Mouse (Mus musculus) mouse trophoblast stem cell (cell line): ENCODE measurements around the gene Dnph1.

Experiments
- in situ Hi-C, 2 experiments: fragments of 300-500 bp; cut with MseI, MboI; formaldehyde crosslinking; loops; 2 replicates in 1 of 2; 3 replicates in 1 of 2; pipeline ENCODE4 v1.15.1; 2025

Dnph1 gene

DNA sequence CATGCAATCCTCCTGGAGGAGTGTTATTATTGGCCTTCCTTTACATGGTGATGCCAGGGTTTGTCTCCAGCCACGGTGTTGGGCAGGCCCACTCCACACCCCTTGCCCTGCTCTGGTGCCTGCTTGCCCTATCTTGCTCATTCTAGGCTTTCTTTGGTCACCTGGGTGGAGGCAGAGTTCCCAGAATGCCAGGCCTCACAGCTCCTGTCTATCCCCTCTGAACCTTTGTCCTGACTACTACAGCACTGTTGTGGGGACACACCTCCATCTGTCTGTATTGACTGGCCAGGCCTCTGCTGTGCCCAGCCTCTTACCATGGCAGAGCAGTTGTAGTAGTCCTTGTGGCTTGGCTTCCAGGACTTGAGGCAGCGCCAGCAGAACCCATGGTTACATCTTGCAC, 6.3 kb downstream of the Dnph1 start:
- in situ Hi-C loops, result no loop called here

DNA sequence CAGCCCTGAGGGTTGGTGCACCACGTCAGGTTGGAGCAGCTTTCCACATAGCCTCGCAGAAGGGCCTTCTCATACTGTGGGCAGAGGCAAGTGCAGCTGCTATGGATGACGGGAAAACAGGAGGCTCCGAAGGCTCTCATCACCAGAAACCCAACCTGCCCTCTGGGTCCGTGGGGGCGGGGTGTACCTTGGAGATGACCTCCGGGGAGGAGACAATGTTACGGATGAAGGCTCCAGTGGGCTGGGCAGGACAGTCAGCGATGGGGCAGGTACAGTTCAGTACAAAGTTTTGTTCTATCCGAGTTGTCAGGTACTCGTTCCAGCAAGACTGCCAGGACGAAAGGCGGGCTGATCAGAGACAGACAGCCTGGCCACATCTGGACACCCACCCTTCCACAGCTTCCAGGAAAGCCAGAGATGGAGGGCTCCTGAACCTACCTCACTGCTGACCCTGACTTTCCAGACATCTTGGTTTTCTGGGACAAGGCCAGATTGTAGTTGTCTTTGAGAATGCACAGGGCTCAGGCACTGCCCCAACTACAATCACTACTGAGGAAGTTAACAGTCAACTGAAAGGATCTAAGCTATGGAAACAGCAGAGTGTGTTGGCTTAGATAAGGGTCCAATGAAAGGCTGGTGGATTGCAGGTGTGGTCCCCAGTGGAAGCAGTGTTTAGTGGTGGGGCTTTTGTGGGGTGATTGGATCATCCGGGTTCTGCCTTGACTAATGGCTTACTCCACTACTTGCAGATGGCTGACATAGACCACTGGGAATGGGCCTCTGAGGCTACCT, 7.5 kb downstream of the Dnph1 start:
- in situ Hi-C loops, result no loop called here

DNA sequence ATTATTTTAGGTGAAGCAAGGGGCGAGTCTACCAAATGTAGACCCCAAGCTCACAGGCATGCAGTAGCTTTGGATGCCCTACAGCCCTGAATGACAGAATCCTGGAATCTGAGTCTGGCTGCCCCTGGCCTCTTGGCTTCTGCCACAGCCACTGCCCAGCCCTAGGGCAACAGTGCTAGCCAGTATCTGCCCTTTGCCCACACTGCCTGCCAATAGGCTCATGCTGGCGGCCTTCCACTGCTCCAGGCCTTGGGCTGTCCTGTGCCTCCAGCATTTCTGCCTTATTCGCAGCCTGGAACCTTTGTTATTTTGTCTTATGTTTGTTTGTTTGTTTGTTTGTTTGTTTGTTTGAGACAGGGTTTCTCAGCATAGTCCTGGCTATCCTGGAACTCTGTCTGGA, 9.1 kb downstream of the Dnph1 start:
- in situ Hi-C loops, result no loop called here

DNA sequence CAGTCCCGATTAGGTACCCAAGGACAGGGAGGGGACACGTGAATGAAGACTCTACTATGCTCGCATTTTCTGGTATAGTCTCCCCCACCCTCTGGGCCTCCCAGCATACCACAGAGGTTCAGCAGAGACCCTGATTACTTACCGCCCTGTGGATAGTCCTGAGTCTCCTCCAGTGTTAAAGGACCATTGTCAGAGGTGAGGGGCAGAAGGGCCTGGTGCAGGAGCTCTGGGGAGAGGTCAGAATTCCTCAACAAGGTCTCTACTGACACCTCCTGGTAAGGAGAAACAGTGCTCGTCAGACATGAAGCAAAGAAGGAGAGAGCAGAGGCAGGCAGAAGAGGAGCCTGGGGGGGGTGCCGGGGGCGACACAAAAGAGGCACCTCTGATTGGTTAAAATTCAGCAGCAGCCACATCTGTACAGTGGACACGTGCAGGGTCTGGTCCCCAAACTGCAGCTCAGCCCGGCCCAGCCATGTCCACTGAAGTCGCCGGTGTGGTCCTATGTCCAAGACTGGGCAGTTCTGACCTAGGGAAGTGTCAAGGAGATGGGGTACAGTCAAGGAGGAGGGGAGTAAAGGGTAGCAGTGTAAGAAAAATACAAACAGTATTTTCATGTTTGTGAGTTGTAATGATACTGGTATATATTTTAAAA, 14.7 kb downstream of the Dnph1 start:
- in situ Hi-C loops, result no loop called here

DNA sequence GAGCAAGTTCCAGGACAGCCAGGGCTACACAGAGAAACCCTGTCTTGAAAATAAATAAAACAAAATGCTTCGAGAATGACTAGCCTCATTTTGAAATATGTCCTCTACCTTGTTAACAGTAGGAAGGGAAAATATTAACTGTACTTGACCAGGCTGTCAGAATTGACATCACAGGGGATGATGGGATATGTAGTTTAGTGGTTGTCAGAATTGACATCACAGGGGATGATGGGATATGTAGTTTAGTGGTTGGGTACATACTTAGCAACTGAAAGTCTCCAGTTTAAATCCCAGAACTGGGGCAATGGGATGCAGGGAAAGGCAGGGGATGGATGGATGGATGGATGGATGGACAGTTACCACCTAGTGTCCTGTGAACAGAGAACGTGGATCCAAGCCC, 16.8 kb downstream of the Dnph1 start:
- in situ Hi-C loops, result no loop called here

DNA sequence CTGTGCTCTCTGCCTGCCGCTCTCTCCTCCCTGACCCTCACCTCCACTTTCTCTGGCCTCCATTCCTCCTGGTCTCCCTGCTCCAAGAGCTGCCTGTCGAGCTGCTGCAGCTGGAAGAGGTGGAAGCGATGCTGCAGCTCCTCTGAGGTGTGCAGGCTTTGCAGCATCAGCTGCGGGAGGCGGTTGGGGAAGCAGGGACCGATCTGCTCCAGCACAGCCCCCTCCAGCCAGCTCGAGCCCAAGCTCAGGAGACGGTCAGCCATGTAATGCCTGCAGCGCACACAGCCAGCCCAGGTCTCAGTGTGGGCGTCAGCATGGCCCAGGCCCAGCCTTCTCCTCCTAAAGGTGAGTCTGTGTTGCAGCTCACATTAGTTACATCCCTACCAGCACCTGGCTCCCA, 23.5 kb downstream of the Dnph1 start:
- in situ Hi-C loops, result no loop called here

DNA sequence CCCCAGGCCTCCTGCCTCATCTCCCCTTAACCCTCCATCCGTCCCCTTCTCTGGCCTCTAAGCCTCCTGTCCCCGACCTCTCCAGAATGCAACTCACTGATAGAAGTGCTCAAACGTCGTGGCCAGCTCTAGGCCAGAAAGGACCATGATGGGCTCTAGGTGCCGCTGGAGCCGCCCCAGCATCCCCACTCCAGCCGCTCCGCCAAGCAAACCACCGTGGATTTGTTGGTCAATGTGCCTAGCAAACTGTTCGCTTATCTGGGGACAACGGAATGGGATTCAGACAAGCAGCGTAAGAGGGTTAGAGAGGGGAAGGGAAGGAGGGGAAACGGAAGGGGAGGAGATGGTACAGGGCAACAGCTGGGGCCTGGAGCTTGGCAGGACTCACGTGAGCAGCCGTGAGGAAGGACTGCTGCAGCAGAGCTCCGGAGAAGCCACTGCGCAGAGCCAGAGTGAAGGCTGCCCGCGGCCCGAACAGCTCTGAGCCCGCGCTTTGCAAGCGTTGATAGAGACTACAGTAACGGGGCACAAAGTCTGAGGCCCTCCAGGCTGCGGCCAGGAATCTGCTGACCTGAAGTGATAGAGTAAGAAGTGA, 24.0 kb downstream of the Dnph1 start:
- in situ Hi-C loops, result no loop called here

DNA sequence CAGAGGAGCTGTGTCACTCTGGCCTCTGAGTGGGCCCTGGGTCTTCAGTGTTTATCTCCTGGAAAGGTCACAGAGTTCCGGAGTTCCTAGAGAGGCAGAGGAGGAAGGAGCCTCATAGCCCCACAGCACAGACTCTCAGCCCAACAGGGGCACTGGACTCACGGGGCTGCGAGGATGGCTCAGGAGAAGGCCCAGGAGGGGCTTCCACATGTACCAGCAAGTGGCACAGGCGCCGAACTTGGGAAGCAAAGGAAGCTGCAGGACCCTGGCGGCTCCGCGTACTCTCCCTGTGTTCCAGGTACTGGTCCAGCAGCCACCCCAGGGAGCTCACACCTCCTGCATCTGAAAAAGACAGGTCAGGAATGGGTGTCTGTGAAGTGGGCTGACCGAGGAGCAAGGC, 24.7 kb downstream of the Dnph1 start:
- in situ Hi-C loops, result no loop called here

DNA sequence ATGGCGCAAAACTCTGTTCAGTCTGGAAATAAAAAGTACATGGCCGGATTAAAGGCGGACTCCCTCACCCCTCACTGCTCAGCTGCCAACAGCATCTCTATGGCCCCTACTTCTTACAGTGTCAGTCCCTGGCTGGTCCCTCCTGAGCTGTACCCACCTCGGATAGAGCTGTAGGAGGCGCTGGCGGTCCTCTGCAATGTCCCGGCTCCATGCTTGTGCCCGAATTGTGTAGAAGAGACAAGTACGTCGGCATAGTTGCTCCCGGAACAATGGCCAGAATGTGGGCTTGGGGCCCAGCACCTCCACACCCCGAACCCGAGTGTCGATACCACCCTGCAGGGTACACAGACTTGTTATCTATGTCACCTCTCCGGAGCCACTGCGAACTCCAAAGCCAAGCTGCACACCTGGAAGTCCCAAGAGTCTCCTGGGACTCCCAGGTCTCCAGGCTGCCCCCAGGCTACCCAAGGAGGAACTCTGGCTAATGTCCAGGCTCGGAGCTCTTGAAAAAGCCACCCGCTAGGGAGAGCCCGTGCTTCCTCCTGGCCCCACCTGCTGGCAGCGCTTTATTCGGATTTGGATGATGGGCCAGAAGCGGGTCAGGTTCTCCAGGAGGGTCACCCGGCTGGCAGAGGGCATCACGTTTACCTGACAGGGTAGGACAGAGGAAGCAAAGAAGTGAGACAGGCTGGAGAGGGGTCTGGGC, 25.6 kb downstream of the Dnph1 start:
- in situ Hi-C loops, result no loop called here

DNA sequence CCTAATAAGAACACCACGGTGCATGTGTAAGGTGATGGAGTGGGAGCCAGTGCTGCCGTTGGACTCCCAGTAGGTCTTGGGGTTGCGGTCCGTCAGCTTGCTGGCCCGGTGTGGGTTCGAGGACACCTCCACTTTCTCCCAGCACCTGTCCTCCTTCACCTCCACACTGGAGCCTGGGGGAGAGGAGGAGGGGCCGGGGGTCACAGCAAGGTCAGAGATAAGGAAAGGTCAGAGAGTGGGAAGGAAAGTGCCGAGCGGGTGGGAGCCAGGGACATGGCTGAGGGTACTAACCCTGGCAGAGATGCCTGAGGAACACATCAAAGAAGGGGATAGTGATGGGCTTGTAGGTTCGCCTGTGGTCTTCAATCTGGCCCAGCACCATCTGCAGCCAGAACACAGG, 28.6 kb downstream of the Dnph1 start:
- in situ Hi-C loops, result no loop called here

DNA sequence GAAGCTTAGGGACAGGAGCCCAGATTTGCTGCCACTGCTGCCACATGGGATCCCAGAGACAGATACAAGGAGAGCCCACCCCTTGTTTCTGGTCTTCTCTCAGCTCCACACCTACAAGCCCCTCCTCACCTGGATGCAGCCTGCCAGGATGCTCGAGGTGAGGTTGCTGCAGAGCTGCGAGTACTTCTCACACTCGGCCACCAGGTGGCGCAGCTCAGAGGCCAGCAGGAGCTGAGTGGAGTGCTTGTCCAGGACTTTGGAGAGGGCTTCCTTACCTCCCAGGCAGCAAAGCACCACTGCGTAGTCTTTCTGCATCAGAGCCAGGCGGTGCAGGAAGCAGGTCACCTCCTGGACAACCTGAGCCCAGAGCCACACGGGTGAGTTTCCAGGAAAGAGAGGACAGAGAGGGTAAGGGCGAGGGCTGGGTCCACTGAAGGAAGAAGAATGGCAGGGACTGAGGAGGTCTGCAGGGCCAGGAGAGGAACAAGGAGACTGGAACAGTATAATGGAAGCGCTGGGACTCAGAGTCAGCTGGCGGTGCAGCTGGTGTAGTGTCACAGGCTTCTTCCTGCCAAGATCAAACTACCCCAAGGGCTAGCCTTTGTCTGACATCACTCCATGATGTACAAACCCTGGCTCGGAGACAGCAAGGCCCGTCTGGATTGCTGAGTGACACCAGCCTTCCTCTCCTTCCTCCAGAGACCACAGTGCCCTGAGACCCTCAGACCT, 29.2 kb downstream of the Dnph1 start:
- in situ Hi-C loops, result no loop called here

DNA sequence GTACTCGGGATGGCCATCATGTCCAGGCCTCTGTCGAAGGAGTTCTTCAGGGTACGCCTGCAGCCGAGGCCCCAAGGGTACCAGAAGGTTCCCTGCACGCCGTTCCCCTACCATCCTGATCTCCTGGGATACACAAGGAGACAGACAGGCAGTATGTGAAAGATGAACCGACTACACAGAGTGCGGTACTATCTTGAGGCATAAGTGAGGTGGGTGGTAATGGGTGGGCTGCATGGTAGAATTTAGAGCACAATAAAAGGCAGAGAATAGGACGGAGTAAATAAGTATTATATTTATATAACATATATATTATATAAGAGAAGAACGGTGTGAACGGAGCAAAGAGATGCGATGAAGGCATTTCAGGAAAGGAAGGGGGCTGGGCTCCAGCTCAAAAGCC, 47.1 kb downstream of the Dnph1 start:
- in situ Hi-C loops, result no loop called here

DNA sequence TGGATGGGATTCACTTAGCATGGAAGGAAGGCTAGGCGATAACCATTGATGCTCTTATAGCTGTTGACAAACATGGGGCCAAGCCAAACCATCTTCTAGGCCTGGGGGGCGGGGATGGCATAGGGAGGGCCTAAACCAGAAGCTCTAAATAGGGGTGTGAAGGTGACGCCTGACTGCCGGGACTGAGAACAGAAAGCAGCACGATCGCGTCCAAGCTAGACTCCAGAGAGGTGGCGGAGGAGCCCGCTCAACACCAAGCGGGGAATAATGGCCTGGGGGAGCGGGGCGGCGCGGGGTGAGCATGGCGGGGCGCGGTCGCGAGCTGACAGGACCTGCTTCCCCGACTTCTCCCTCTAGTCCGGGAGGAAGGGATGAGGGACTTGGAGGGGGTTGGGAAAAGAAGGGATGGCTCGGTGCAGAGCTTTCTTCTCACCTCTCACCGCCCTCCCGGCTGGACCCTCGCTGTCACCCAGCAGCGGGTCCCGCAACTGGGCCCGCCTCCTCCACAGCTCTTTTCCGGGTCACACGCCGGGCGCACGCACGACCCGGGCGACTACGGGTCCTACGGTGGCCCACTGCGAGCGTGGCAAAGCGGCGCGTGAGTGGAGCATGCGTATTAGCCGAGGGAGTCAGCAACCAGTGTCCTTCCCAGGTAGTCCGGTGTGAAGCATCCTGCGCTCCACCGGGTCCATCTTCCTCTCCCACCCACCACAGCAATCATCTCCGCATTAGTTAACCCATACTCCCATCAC, 49.5 kb downstream of the Dnph1 start, which contains the start of gene Cul9:
Gene Cul9, minus strand, starts transcription at position 576 of the 752 bp plus-strand sequence.
- in situ Hi-C loops, result no loop called here

DNA sequence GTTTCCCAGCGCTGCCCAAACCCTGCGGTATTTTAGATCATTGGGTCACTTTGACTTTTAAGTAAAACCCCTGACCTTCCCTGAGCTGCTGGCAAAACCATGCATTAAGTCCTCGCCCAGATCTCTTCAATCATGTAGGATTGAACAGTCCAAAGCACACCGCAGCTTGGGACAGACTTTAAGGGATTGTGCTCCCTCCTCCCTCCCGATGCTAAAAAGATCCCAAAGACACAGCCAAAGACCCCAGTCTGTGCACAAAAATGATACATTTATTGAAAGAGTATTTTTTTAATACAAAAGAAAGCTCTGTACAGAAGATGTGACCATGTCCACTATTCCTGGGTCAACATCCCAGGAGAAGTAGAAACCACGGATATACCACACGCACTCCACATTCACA, 50.1 kb downstream of the Dnph1 start:
- in situ Hi-C loops, result no loop called here

DNA sequence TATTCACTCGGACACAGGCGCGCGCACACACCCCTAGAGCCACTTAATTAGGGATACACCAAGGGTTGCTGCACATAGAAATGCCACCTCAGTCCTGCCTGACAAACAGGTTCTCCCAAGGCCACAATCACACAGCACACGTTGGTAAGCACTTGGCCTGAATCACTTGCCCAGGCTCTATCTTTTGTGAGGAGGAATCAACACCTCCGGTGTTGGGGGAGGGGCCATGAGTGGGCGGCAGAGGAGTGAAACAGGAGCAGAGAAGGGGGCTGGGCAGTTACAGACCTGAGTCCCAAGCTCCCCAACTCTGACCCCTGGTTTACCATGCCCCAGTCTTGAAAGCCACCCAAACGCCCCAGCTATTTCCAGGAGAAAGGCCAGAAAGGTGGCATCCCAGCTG, 50.5 kb downstream of the Dnph1 start:
- in situ Hi-C loops, result no loop called here

DNA sequence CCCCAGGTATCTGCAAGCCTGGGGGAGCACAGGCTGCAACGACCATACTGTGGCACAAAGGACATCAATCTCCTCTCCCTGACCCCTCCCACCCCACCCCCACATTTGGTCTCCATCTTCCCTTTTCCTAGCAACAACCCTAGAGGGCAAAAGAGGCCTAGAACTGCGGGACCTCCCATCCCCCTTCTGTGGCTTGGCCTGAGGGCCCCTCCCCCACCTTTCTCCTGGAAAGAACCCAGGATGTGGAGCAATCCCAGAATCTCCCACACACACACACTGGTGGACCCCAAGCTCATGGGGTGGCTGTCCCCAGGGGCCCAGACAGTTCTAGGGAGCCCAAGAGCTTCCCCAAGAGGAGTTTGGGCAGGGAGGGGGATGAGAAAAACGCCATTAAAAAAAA, 51.4 kb downstream of the Dnph1 start:
- in situ Hi-C loops, result no loop called here

DNA sequence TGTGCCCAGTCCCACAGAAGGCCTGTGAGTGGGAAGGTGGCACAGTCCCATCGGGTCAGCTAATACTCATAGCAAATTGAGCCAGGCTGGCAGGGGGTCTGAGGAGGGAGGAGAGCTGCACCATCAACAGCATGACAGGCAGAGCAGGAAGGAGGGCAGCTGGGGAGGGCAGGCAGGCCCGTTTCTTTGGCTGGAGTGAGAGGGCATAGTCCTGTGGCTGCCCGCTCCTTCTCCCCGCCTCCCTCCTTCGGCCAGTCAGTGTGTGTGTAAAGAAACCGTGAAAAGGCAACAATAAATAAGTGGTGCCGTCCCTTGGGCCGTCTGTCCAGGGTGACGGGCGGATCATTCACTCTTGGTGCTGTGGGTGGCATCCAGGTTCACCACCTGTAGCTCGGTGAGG, 52.2 kb downstream of the Dnph1 start:
- in situ Hi-C loops, result no loop called here

DNA sequence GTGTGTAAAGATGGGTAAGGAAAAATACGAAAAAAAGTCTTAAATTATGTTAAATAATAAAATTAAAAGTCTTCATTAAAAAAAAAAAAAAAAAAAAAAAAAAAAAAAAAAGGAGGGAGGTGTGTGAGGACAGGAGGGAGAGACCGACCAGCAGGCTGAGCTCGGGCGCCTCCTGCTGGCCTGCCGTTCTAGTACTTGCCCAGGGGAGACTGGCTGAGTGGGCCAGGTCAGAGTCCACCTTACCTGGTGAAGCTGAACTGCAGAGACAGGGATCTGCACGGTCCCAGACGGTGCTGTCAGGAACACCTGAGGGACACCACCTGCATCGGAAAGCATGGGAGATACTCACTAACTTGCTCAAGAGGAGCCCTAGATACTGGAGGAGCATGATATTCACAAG, 52.7 kb downstream of the Dnph1 start:
- in situ Hi-C loops, result no loop called here
